30 mouse cellular contexts compared by ENCODE assay signal in the genomic region with DNA sequence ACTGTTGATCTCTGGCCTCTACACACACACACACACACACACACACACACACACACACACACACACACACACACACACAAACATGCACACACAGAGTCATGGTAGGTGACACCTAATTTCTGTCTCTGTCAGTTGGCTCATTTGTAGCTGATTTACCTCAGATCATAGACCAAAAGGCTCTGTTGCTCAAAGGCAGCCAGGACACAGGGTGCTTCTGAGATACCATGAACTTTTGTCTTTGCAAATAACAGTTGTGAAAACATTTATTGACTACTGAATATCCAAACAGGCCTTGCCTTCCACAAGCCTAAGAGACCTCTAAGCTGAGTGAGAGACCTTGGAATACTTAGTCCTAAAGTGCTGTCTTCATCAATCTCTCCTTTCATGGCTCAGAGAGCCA.
"Had no signal": no experiment of that assay in that cellular context is flagged by ENCODE, and none has a peak within 500 bp of the region (broad histone marks: within the 10 kb centered on the region; RNA-seq: fewer than 3 reads in every experiment).

No protein-coding gene starts in this region.

- H3K27ac ChIP-seq: left cerebral cortex, adult 2 months; limb, embryonic 10.5 days; limb, embryonic 12.5 days; limb, embryonic 13.5 days; limb, embryonic 15.5 days; liver, embryonic 13.5 days; liver, embryonic 14.5 days; liver, embryonic 15.5 days; lung, embryonic 15.5 days; macrophage; midbrain, embryonic 10.5 days; midbrain, embryonic 12.5 days; midbrain, embryonic 13.5 days; midbrain, embryonic 15.5 days; neural tube, embryonic 12.5 days had no signal

- DNase-seq: layer of hippocampus, postnatal 36 days; left cerebral cortex, postnatal 4 days; liver; liver, embryonic 13.5 days; lung, adult 18-20 months; lung, adult 2 months; lung, embryonic 14.5 days; lung, postnatal 10 days; lung, postnatal 14 days; lung, postnatal 36 days; lung, postnatal 4 days; midbrain, embryonic 14.5 days had no signal

- H3K36me3 ChIP-seq: limb, embryonic 10.5 days; limb, embryonic 12.5 days; limb, embryonic 13.5 days; limb, embryonic 15.5 days; liver, embryonic 13.5 days; liver, embryonic 15.5 days; lung, embryonic 15.5 days; midbrain, embryonic 10.5 days; midbrain, embryonic 12.5 days; midbrain, embryonic 13.5 days; midbrain, embryonic 15.5 days; neural tube, embryonic 12.5 days had no signal

- H3K9me3 ChIP-seq: limb, embryonic 10.5 days; limb, embryonic 12.5 days; limb, embryonic 13.5 days; limb, embryonic 15.5 days; liver, embryonic 13.5 days; liver, embryonic 15.5 days; lung, embryonic 15.5 days; megakaryocyte, embryonic 14.5 days; midbrain, embryonic 10.5 days; midbrain, embryonic 12.5 days; midbrain, embryonic 13.5 days; midbrain, embryonic 15.5 days; neural tube, embryonic 12.5 days had no signal

- ATAC-seq: lung, postnatal 0 days; midbrain, embryonic 13.5 days; midbrain, embryonic 15.5 days; midbrain, embryonic 16.5 days had no signal

- H3K4me3 ChIP-seq: left cerebral cortex, adult 2 months; limb, embryonic 10.5 days; limb, embryonic 12.5 days; limb, embryonic 13.5 days; limb, embryonic 15.5 days; liver, embryonic 13.5 days; liver, embryonic 15.5 days; lung, embryonic 15.5 days; megakaryocyte, embryonic 14.5 days; midbrain, embryonic 10.5 days; midbrain, embryonic 12.5 days; midbrain, embryonic 13.5 days; midbrain, embryonic 15.5 days; myocyte; neural tube, embryonic 12.5 days had no signal

- H3K9ac ChIP-seq: limb, embryonic 12.5 days; limb, embryonic 13.5 days; limb, embryonic 15.5 days; liver, embryonic 13.5 days; liver, embryonic 14.5 days; liver, embryonic 15.5 days; lung, embryonic 14.5 days; lung, embryonic 15.5 days; midbrain, embryonic 12.5 days; midbrain, embryonic 13.5 days; midbrain, embryonic 15.5 days; neural tube, embryonic 12.5 days had no signal

- H3K27me3 ChIP-seq: limb, embryonic 15.5 days; liver, embryonic 13.5 days; liver, embryonic 15.5 days; lung, embryonic 15.5 days; megakaryocyte, embryonic 14.5 days; midbrain, embryonic 12.5 days; midbrain, embryonic 13.5 days; midbrain, embryonic 15.5 days; neural tube, embryonic 12.5 days had no signal

- H3K4me2 ChIP-seq: limb, embryonic 12.5 days; limb, embryonic 13.5 days; limb, embryonic 15.5 days; liver, embryonic 13.5 days; liver, embryonic 15.5 days; lung, embryonic 14.5 days; lung, embryonic 15.5 days; midbrain, embryonic 12.5 days; midbrain, embryonic 13.5 days; midbrain, embryonic 15.5 days; neural tube, embryonic 12.5 days had no signal

- H3K4me1 ChIP-seq: limb, embryonic 10.5 days; limb, embryonic 12.5 days; limb, embryonic 15.5 days; liver, embryonic 13.5 days; liver, embryonic 15.5 days; lung, embryonic 15.5 days; megakaryocyte, embryonic 14.5 days; midbrain, embryonic 10.5 days; midbrain, embryonic 12.5 days; midbrain, embryonic 13.5 days; midbrain, embryonic 15.5 days; neural tube, embryonic 12.5 days had no signal
